Mouse (Mus musculus) intestine, embryonic 14.5 days (tissue): ENCODE measurements at regions not wholly inside any gene's neighbourhood (a gene's known extent, or its start where the extent isn't known, plus 50 kb on each side); places are given as distances from the start of the nearest gene placed in this dataset.

ENCODE experiments used
- ATAC-seq: fragments of 200-750 bp; cut with Nextera tagmentation; replicated peaks from 2 replicates; pipeline ENCODE4 v1.8.0; 2017; ENCODE audit warnings: low read depth, moderate number of reproducible peaks, moderate TSS enrichment, moderate library complexity; ENCODE audit not compliant: low FRiP score, low TSS enrichment
- DNase-seq: peaks from one replicate; pipeline ENCODE4 v3.0.0-alpha.2; 2018; ENCODE audit warnings: low spot score
- H3K27ac ChIP-seq: fragments of 300-500 bp; sonication (generic); 2 replicates; pipeline ENCODE4 v1.5.1; 2014; ENCODE audit warnings: low read depth, mild to moderate bottlenecking, control low read depth
- H3K27me3 ChIP-seq: fragments of 300-500 bp; sonication (generic); replicated peaks from 2 replicates; pipeline ENCODE4 v1.6.1; 2014; ENCODE audit warnings: low read length, control low read depth; ENCODE audit not compliant: control insufficient read depth, insufficient read depth
- H3K36me3 ChIP-seq: fragments of 300-500 bp; sonication (generic); 2 replicates; pipeline ENCODE4 v1.6.1; 2014; ENCODE audit warnings: low read length, control low read depth; ENCODE audit not compliant: control insufficient read depth, insufficient read depth
- H3K4me1 ChIP-seq: fragments of 300-500 bp; sonication (generic); replicated peaks from 2 replicates; pipeline ENCODE4 v1.6.1; 2014; ENCODE audit warnings: low read length, control low read depth, mixed read lengths; ENCODE audit not compliant: control insufficient read depth, insufficient read depth
- H3K4me2 ChIP-seq: fragments of 300-500 bp; sonication (generic); 2 replicates; pipeline ENCODE4 v1.6.1; 2014; ENCODE audit warnings: low read length
- H3K4me3 ChIP-seq: fragments of 300-500 bp; sonication (generic); 2 replicates; pipeline ENCODE4 v1.5.1; 2014; ENCODE audit warnings: low read depth, low read length, control low read depth, mixed read lengths
- H3K9ac ChIP-seq: fragments of 300-500 bp; sonication (generic); 2 replicates; pipeline ENCODE4 v1.6.1; 2014; ENCODE audit warnings: mild to moderate bottlenecking, low read length
- H3K9me3 ChIP-seq: fragments of 300-500 bp; sonication (generic); 2 replicates; pipeline ENCODE4 v1.6.1; 2016; ENCODE audit warnings: low read length, control low read depth; ENCODE audit not compliant: control insufficient read depth
- WGBS: fragments of 180-500 bp; shearing (Covaris S2); extraction: QIAGEN DNeasy Blood & Tissue Kit; methylation state at CpG from one replicate; pipeline ENCODE4 v1.1.7; 2014; 5-methylcytosine and 5-hydroxymethylcytosine counted together

GRCm38 (mm10) chr10:44821666-44822065, 245.3 kb upstream of the Prep start:
- no peak overlapping the region for H3K27ac ChIP-seq
- H3K9ac ChIP-seq, result no peak overlapping the region
- H3K4me3 ChIP-seq, result no peak overlapping the region
- H3K27me3 ChIP-seq, result no peaks in the 10 kb centered on the region
- H3K36me3 ChIP-seq, result no peaks in the 10 kb centered on the region
- WGBS, result 85% methylated on average over 3 of the region's 3 CpGs
- H3K9me3 ChIP-seq, result no peaks in the 10 kb centered on the region
- no peak overlapping the region for H3K4me2 ChIP-seq
- H3K4me1 ChIP-seq, result no peaks in the 10 kb centered on the region
- ATAC-seq (no peak), DNase-seq (no peak)

DNA sequence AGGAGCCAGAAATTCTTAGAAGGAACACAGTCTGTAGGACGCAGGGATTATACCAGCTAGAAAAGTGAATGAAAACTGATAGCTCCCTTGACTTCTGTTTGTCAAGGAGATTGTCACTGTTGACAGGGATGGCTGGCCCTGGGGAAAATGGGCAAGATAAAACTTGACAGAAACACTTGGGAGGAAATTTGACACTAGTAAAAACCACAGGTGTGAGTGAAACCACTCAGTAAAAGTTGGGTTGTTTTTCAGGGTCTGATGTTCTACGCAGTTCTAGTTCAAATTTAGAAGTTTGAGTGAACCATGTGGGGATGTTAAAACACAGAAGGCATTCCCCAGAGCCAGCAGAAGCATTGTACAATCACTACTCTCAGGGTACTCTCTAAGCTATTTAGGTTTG, 246.6 kb upstream of the Prep start:
- ATAC-seq (no peak), DNase-seq (no peak)
- Histone ChIP-seq H3K36me3 (no peaks in the 10 kb centered on the region), H3K4me2 (no peak overlapping the region), H3K9me3 (no peaks in the 10 kb centered on the region), H3K4me3 (no peak overlapping the region), H3K9ac (no peak overlapping the region), H3K27ac (no peak overlapping the region), H3K27me3 (no peaks in the 10 kb centered on the region), H3K4me1 (no peaks in the 10 kb centered on the region)
- WGBS, result 70% methylated on average over 2 of the region's 2 CpGs

GRCm38 (mm10) chr10:44819361-44819760, 247.6 kb upstream of the Prep start:
- DNase-seq, result no peak
- H3K27ac ChIP-seq, result no peak overlapping the region
- H3K36me3 ChIP-seq, result no peaks in the 10 kb centered on the region
- no peaks in the 10 kb centered on the region for H3K27me3 ChIP-seq
- no peak overlapping the region for H3K4me2 ChIP-seq
- H3K4me3 ChIP-seq, result no peak overlapping the region
- H3K4me1 ChIP-seq, result no peaks in the 10 kb centered on the region
- 87% methylated on average over 2 of the region's 2 CpGs for WGBS
- H3K9ac ChIP-seq, result no peak overlapping the region
- no peaks in the 10 kb centered on the region for H3K9me3 ChIP-seq
- no peak for ATAC-seq

- no peak overlapping the region for H3K4me2 ChIP-seq
- no peaks in the 10 kb centered on the region for H3K4me1 ChIP-seq
- WGBS, result 74% methylated on average over 1 of the region's 1 CpGs
- no peaks in the 10 kb centered on the region for H3K9me3 ChIP-seq
- no peaks in the 10 kb centered on the region for H3K36me3 ChIP-seq
- H3K4me3 ChIP-seq, result no peak overlapping the region
- no peak overlapping the region for H3K9ac ChIP-seq
- no peak overlapping the region for H3K27ac ChIP-seq
- DNase-seq (no peak), ATAC-seq (no peak)
- no peaks in the 10 kb centered on the region for H3K27me3 ChIP-seq
These were observed 248.4 kb upstream of the Prep start for GRCm38 (mm10) chr10:44818615-44819014.

DNA sequence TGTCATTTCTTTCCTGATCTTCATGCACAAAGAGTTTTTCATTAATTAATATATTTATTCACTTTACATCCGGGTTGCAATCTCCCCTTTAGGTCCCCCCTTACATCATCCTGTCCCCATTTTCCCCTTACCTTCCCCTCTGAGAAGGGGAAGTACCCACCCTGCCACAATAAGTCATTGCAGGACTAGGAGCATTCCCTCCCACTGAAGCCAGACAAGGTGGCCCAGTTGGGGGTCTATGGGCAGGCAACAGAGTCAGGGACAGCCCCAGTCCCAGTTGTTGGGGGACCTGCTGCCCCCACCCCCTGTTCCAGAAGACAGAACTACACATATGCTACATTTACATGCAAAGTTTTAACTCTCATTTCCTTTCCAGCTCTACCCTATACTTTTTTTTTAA, 267.9 kb upstream of the Prdm1 start:
- Histone ChIP-seq H3K9me3 (peaks cover 2% of the 10 kb centered on the region; the same call in 1 of the 2 replicates), H3K27me3 (no peaks in the 10 kb centered on the region), H3K4me2 (no peak overlapping the region), H3K4me3 (no peak overlapping the region), H3K4me1 (no peaks in the 10 kb centered on the region), H3K27ac (no peak overlapping the region), H3K36me3 (no peaks in the 10 kb centered on the region), H3K9ac (no peak overlapping the region)
- 63% methylated on average over 1 of the region's 1 CpGs for WGBS
- DNase-seq, result no peak
- no peak for ATAC-seq

DNA sequence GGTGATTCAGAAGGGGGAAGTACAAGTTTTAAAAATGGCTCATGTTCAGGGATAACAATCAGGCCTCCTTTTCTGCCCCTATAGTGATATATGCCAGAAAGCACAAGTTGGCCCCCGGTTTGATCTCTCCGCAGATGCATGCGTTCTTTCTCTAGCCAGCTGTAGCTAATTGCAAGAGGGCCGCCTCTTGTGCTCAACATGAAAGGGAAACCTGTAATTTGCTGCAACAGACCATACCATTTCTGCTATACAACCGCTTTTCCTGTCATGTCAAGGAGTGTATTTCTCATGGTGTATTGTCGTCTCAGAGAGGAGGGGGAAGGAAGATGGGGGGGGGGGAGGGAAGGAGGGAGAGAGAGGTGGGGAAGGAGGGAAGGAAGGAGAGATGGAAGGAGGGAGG, 257.1 kb upstream of the Prdm1 start:
- Histone ChIP-seq H3K36me3 (no peaks in the 10 kb centered on the region), H3K27me3 (no peaks in the 10 kb centered on the region), H3K9ac (no peak overlapping the region), H3K9me3 (no peaks in the 10 kb centered on the region), H3K4me3 (no peak overlapping the region), H3K27ac (no peak overlapping the region), H3K4me1 (no peaks in the 10 kb centered on the region), H3K4me2 (no peak overlapping the region)
- ATAC-seq (no peak), DNase-seq (no peak)
- WGBS, result 70% methylated on average over 6 of the region's 6 CpGs

- H3K27ac ChIP-seq, result no peak overlapping the region
- H3K9ac ChIP-seq, result no peak overlapping the region
- H3K4me3 ChIP-seq, result no peak overlapping the region
- no peaks in the 10 kb centered on the region for H3K4me1 ChIP-seq
- no peak overlapping the region for H3K4me2 ChIP-seq
- H3K9me3 ChIP-seq, result no peaks in the 10 kb centered on the region
- 85% methylated on average over 5 of the region's 5 CpGs for WGBS
- no peaks in the 10 kb centered on the region for H3K27me3 ChIP-seq
- ATAC-seq, result no peak
- DNase-seq, result no peak
- H3K36me3 ChIP-seq, result no peaks in the 10 kb centered on the region
These were observed 252.2 kb upstream of the Prdm1 start for GRCm38 (mm10) chr10:44780381-44780958.

GRCm38 (mm10) chr10:44779568-44780207, 251.4 kb upstream of the Prdm1 start:
- 65% methylated on average over 8 of the region's 8 CpGs for WGBS
- no peak overlapping the region for H3K9ac ChIP-seq
- no peak for DNase-seq
- no peaks in the 10 kb centered on the region for H3K36me3 ChIP-seq
- H3K27ac ChIP-seq, result no peak overlapping the region
- no peaks in the 10 kb centered on the region for H3K27me3 ChIP-seq
- H3K4me3 ChIP-seq, result no peak overlapping the region
- no peaks in the 10 kb centered on the region for H3K4me1 ChIP-seq
- no peaks in the 10 kb centered on the region for H3K9me3 ChIP-seq
- H3K4me2 ChIP-seq, result no peak overlapping the region
- ATAC-seq, result no peak

GRCm38 (mm10) chr10:44777214-44777613, 248.9 kb upstream of the Prdm1 start:
- H3K27ac ChIP-seq, result no peak overlapping the region
- H3K4me2 ChIP-seq, result no peak overlapping the region
- 77% methylated on average over 2 of the region's 2 CpGs for WGBS
- DNase-seq (no peak), ATAC-seq (no peak)
- H3K9me3 ChIP-seq, result no peaks in the 10 kb centered on the region
- H3K9ac ChIP-seq, result no peak overlapping the region
- H3K4me1 ChIP-seq, result no peaks in the 10 kb centered on the region
- H3K36me3 ChIP-seq, result no peaks in the 10 kb centered on the region
- no peak overlapping the region for H3K4me3 ChIP-seq
- H3K27me3 ChIP-seq, result no peaks in the 10 kb centered on the region
